Mouse (Mus musculus): ENCODE measurements around the gene Wbp1.

Wbp1 gene

GRCm38 (mm10) chr6:83120930-83121862, at the start of gene Wbp1:
Gene Wbp1, minus strand, starts transcription at chr6:83121559.
- peak; percentile 100 for DNase-seq (ENCODE audit: low read depth, low spot score)

- DNase-seq (ENCODE audit: low read depth, low spot score) = no peak
These were observed 49.7 kb upstream of the Wbp1 start for GRCm38 (mm10) chr6:83171063-83171462.

DNA sequence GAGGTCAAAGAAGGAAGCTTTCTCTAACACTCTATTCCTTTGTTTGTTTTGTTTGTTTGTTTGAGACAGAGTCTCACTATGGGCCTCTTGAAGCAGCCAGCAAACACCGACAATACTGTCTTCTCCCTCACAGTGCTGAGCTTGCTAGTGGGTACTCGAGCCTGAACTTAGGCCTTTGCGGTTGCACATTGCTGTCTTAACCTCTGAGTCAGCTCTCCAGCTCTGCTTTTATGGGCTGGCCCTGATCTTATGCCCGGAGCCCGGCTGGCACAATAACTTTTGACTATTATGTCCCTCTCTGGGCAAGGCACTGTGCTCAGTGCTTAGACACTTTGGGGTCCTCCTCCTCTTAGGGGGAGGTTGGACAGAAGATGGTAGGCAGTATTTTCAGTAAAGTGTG, 48.5 kb upstream of the Wbp1 start:
- no peak for DNase-seq (ENCODE audit: low read depth, low spot score)

- peak; percentile 58 for DNase-seq (ENCODE audit: low read depth, low spot score)
These were observed 44.9 kb upstream of the Wbp1 start for GRCm38 (mm10) chr6:83166243-83166630.

DNA sequence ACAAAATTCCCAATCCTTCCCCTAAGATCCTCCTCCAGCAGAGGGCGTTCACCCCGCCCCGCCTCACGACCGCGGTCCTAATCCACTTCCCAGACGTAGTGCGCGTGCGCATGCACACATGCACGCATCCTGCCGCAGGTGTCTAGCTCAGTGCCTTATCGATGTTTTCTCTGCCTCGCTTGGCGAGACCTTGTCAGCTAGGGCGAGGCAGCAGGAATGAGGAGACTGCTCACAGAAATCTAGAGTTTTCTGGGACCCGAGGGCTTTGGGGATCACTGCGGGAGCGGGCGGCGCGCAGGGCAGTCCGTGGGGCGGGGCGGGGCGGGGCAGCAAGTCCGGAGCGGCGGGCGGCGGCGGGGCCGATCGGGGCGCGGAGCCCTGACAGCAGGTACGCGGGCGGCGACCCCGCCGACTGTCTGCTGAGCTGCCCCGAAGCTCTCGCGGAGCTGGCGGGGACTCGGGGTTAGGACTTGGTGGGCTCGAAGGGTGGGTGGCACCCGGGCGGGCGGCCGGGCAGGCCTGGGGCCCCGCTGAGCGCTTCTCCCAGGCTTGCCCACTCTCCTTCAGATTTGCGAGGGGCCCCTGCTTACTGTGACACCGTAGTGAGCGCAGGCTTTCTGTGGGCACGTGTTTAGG, 44.4 kb upstream of the Wbp1 start, which contains the start of gene Dctn1:
TSS of gene Dctn1 (plus strand) at position 314 of the 636 bp plus-strand sequence.
- peak; percentile 94 for DNase-seq (ENCODE audit: low read depth, low spot score)

DNA sequence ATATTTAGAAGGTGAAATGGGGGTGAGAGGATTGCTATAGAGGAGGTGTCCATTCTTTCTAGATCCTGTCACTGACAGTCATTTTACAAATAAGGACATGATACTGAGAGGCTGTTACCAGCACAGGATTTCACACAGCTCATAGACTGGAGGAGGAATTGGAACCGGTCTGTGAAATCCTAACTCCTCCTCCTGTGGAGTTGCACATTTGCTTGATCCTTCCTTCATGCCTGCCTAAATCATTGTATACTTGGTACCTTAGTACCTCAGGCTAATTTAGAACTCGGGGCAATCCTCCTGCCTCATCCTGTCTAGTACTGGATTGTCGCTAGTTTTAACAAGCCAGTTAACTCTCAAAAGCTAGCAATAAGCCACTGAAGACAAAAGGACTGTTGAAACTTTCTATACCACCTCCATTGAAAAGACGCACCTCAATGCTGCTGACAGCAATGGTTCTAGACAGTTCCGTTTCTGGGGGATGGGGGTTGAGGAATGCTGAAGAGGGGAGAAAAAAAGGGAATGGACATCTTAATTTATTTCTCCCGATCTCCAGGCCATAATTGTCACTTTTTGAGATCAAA, 43.8 kb upstream of the Wbp1 start:
- DNase-seq (ENCODE audit: low read depth, low spot score) = no peak

DNA sequence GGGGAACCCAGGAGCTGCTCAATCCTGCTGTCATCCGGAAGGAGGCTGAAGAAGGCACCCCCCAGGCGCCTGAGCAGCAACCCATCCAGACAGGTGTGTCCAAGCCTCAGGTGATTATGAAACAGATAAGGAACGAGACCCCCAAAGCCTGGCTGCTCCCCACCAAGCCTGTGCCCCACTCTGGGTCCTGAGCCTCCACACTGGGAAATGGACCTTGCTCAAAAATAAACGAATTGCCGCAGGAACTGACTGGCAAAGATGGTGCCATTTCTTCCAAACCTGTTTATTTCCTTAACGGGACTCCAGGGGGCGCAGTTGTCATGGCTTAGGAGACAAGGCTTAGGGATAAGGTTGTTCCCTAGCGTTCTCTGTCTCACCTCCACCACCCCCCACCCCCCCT, 41.3 kb upstream of the Wbp1 start:
- peak; percentile 91 for DNase-seq (ENCODE audit: low read depth, low spot score)

DNA sequence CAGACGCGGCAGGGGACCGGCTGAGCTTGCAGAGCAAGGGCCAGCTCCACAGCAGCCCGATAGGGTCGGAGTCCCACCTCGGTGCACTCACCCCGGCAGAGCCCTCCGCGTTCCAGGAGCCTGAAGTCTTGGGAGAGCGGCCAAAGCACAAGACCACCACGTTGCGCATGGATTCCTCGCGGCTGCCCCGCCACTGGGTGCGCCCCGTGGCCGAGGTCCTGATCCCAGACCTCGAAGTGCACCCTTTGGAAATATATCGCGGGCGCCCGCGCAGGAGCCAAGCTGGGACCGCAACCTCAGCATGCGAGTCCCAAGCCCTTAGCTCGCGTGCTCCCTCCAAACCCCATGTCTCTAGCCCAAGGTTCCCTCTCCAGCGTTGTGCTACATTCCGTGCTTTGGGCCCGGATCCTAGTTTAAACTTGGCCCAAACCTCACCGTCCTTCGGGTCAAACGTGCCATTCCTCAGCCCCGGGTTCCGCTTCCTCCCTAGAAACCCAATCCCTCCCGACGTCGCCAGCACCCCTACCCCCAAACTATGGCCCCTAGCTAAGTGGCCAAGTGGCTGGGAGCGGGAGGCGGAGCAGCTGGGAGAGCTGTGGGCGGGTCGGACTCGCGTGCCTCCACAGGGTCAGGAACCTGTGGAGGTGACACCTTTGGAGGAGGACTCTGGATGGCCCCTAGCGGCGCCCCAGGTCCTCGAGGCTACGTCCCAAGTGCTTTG, 40.7 kb upstream of the Wbp1 start:
- peak; percentile 86 for DNase-seq (ENCODE audit: low read depth, low spot score)

GRCm38 (mm10) chr6:83161442-83161841, 40.1 kb upstream of the Wbp1 start:
- DNase-seq (ENCODE audit: low read depth, low spot score) = peak; percentile 25

DNA sequence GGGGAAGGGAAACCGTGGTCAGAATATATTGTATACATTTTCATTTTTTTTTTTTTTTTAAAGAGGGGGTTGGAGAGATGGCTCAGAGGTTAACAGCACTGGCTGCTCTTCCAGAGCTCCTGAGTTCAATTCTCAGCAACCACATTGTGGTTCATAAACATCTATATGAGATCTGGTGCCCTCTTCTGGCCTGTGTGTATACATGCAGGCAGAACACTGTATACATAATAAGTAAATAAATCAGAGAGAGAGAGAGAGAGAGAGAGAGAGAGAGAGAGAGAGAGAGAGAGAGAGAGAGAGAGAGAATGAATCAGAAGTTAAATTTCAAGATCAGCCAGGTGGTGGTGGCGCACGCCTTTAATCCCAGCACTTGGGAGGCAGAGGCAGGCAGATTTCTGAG, 38.1 kb upstream of the Wbp1 start:
- peak; percentile 72 for DNase-seq (ENCODE audit: low read depth, low spot score)

GRCm38 (mm10) chr6:83156259-83156684, 34.9 kb upstream of the Wbp1 start, which contains the start of the genes Wdr54 and 1700003E16Rik:
Gene Wdr54, minus strand, starts transcription at chr6:83156397.
Gene 1700003E16Rik, plus strand, starts transcription at chr6:83156404.
- DNase-seq (ENCODE audit: low read depth, low spot score) = peak; percentile 87

GRCm38 (mm10) chr6:83155552-83156238, 34.3 kb upstream of the Wbp1 start:
- no peak for DNase-seq (ENCODE audit: low read depth, low spot score)

- no peak for DNase-seq (ENCODE audit: low read depth, low spot score)
These were observed 32.1 kb upstream of the Wbp1 start for GRCm38 (mm10) chr6:83153485-83153884.

- no peak for DNase-seq (ENCODE audit: low read depth, low spot score)
These were observed 31.7 kb upstream of the Wbp1 start for GRCm38 (mm10) chr6:83153038-83153437.

GRCm38 (mm10) chr6:83151721-83152120, 30.4 kb upstream of the Wbp1 start:
- DNase-seq (ENCODE audit: low read depth, low spot score) = no peak

DNA sequence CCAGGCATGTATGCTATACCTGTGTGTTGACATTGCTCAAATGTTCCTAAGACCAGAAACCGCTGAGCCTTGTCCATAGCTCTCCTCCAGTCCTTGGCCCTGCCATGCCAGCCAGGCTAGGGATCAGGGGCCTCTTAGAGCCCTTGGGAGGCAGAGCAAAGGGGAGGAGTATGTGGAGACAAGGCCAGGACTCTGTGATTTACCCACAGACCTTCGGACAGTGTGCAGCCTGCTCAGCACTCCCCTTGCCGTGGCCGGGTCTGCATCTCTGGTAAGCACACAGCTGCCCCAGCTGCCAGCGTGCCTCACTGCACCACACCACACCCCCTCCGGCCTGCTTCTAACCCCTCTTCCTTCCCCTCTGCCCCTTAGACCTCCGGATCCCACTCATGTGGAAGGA, 25.9 kb upstream of the Wbp1 start:
- DNase-seq (ENCODE audit: low read depth, low spot score) = no peak

GRCm38 (mm10) chr6:83145805-83146204, 24.4 kb upstream of the Wbp1 start:
- DNase-seq (ENCODE audit: low read depth, low spot score) = no peak

DNA sequence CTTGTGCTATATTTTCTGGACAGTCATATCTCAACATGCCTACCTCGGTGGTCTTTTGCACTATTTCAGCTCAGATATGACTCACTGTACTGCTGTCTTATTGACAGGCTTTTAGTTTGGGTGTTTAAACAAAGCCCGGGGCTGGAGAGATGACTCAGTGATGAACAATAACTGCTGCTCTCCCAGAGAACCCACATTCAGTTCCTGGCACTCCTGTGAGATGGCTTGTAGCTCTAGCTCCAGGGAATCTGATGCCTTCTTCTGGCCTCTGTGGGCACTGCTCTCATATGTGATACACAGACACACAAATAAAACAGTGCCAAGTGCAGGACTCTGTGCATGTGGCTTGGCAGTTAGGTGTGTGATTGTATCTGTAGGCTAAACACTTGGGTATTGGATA, 23.9 kb upstream of the Wbp1 start:
- DNase-seq (ENCODE audit: low read depth, low spot score) = no peak

DNA sequence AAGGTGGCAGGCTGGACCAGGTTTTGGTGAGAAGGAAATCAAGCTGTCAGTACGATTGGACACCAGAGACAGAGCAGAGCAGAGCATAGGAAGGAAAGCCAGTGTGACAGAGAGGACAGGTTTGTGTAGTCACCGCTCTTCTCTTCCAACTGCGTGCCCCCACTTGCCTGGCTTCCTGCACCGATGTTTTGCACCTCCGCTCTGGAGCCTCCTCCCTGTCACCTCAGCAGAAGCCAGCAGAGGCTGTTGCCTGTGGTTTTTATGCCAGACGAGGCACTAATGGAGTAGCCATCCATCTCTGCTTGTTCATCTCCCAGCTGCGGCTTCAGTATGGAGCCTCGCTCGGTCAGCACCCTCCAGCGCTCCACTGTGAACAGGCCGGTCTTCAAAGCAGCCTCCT, 21.5 kb upstream of the Wbp1 start:
- DNase-seq (ENCODE audit: low read depth, low spot score) = no peak

DNA sequence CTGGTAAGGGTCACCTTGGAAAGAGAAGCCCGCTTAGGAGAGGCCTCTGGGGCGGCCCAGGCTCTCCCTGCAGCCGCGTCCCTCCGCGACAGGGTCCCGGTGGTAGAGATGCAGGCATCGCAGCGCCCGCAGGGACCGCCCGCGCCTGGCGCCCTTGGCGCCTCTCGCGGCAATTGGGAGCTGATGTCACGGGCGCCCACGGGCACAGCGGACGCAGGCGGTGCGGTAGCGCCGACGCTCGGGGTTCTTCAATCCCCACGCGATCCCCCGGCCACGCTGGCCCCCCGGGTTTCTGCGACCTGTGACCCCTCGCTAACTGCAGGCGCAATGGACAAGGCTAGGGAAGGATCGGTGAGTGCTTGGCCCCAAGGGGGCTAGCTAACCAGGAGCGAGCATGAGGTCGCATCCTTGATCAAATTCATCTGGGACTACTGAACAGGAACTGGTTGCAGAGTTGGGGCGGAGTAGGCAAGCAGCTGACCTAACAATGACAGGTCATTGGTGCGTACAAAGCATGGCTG, 20.9 kb upstream of the Wbp1 start:
- DNase-seq (ENCODE audit: low read depth, low spot score) = no peak

DNA sequence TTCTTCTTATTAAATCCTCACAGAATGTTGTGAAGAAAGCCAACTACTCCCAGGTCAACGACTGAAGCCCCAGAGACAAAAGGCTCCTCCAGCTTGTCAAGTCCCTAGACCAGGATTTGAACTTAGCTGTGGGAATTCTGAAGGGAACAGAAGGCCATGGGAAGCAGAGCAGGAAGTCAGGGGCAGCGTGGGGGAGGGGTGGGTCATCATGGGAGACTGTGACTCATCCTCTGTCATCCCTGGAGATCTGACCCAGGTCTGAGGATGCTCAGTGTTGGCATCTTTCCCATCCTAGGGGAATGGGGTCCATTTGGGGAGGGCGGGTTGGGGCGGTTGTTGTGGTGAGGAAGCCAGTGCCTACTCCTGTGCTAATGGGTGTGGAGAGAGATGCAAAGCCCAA, 20.3 kb upstream of the Wbp1 start:
- DNase-seq (ENCODE audit: low read depth, low spot score) = no peak
